Mouse (Mus musculus): ENCODE measurements around the gene Cops7b. TPM values are rescaled to one million over a fixed set of nuclear protein-coding genes. Genes with fewer than 3 reads are reported as not detected.

Gene Cops7b
- 17.0 TPM for polyA plus RNA-seq (2015; fragmentation: Illumina TruSeq; extraction: RNeasy Lipid Tissue Mini Kit (QIAGEN cat#74804); ENCODE audit: insufficient read depth, low replicate concordance)

DNA sequence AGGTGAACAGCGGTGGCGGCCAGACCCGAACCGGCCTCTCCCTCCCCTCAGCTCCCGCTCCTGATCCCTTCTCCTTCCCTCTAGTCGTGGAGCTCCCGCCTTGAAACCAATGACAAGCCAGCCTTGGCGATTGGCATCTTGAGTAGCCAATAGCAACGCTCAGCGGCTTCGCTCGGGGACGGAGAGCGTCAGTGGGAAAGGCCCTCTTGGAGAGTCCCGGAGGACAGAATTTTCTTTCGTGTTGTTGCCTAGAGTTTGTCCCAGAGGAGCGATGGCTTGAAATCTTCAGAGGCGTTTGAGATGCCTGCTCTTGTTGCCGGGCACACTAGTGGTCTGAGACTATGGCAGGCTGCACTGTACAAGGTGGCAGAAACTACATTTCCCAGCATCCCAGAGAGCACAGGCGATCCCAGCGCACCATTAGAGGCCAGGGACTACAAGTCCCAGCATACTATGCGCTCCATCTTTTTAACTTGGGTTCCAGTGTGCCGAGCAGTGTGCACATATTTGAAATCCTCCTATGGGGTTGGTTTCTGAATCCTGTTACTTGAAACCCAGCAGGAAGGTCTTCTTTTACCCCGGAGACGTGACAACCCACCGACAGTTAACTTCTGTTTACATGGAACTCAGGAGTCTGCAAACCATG lies at the start of gene Cops7b, which contains the start of gene Pde6d:
Cops7b (plus strand) TSS at position 454 of the 646 bp plus-strand sequence.
Pde6d (minus strand) TSS at position 179 of the 646 bp plus-strand sequence.

Other genes with a start within 250 kb of the Cops7b start
- 449 TPM for gene Ncl, start 223.5 kb upstream of the Cops7b start, polyA plus RNA-seq (2015; fragmentation: Illumina TruSeq; extraction: RNeasy Lipid Tissue Mini Kit (QIAGEN cat#74804); ENCODE audit: insufficient read depth, low replicate concordance)
- not detected for gene Nmur1, start 156.7 kb upstream of the Cops7b start, polyA plus RNA-seq (2015; fragmentation: Illumina TruSeq; extraction: RNeasy Lipid Tissue Mini Kit (QIAGEN cat#74804); ENCODE audit: insufficient read depth, low replicate concordance)
- not detected for gene Tex44, start 156.6 kb upstream of the Cops7b start, polyA plus RNA-seq (2015; fragmentation: Illumina TruSeq; extraction: RNeasy Lipid Tissue Mini Kit (QIAGEN cat#74804); ENCODE audit: insufficient read depth, low replicate concordance)
- gene Ptma, start 56.2 kb upstream of the Cops7b start, polyA plus RNA-seq (2015; fragmentation: Illumina TruSeq; extraction: RNeasy Lipid Tissue Mini Kit (QIAGEN cat#74804); ENCODE audit: insufficient read depth, low replicate concordance), result 2,031 TPM
- gene Pde6d, start 275 bp upstream of the Cops7b start, polyA plus RNA-seq (2015; fragmentation: Illumina TruSeq; extraction: RNeasy Lipid Tissue Mini Kit (QIAGEN cat#74804); ENCODE audit: insufficient read depth, low replicate concordance), result 34.6 TPM
- not detected for gene Nppc, start 87.7 kb downstream of the Cops7b start, polyA plus RNA-seq (2015; fragmentation: Illumina TruSeq; extraction: RNeasy Lipid Tissue Mini Kit (QIAGEN cat#74804); ENCODE audit: insufficient read depth, low replicate concordance)
- gene Dis3l2, start 120.9 kb downstream of the Cops7b start, polyA plus RNA-seq (2015; fragmentation: Illumina TruSeq; extraction: RNeasy Lipid Tissue Mini Kit (QIAGEN cat#74804); ENCODE audit: insufficient read depth, low replicate concordance), result 10.5 TPM

All from spleen, adult 10 weeks (tissue).